Mouse (Mus musculus) MEL (cell line): Measurements from ENCODE around the gene U90926.

Experiments used
- CTCF ChIP-seq, 3 experiments: IDR thresholded peaks in 2 of 3; conservative IDR thresholded peaks in 1 of 3; 2 replicates each; pipeline ENCODE4 v1.5.1; 2011 to 2012; ENCODE audit warnings: low read length in 3 of 3, low read depth in 2 of 3, mild to moderate bottlenecking in 2 of 3, improper control_type of control experiment in 1 of 3, inconsistent platforms in 1 of 3, mixed read lengths in 1 of 3, moderate library complexity in 1 of 3; ENCODE audit not compliant: control insufficient read depth in 1 of 3, insufficient read depth in 1 of 3, poor library complexity in 1 of 3, severe bottlenecking in 1 of 3
- E2F4 ChIP-seq: IDR thresholded peaks from 2 replicates; pipeline ENCODE4 v1.6.1; 2011; ENCODE audit warnings: low read depth, low read length, improper control_type of control experiment, borderline replicate concordance
- EP300 ChIP-seq, 2 experiments: IDR thresholded peaks; 2 replicates each; pipeline ENCODE4 v1.6.1; 2011; ENCODE audit warnings: improper control_type of control experiment in 2 of 2, low read length in 2 of 2, low read depth in 1 of 2, mild to moderate bottlenecking in 1 of 2
- MYC ChIP-seq: IDR thresholded peaks from 2 replicates; pipeline ENCODE4 v1.6.1; 2011; ENCODE audit warnings: low read depth, mild to moderate bottlenecking, low read length, improper control_type of control experiment, moderate library complexity
- POLR2A ChIP-seq, 2 experiments: IDR thresholded peaks; 2 replicates each; pipeline ENCODE4 v1.6.1; 2011 to 2012; ENCODE audit warnings: low read length in 2 of 2, mild to moderate bottlenecking in 2 of 2, control low read depth in 1 of 2, improper control_type of control experiment in 1 of 2, low read depth in 1 of 2, moderate library complexity in 1 of 2; ENCODE audit not compliant: control insufficient read depth in 1 of 2, insufficient read depth in 1 of 2, poor library complexity in 1 of 2
- TAL1 ChIP-seq: IDR thresholded peaks from 2 replicates; pipeline ENCODE4 v1.6.1; 2012; ENCODE audit warnings: mild to moderate bottlenecking, inconsistent platforms, low read length, moderate library complexity, mixed read lengths
- USF1 ChIP-seq: IDR thresholded peaks from 2 replicates; pipeline ENCODE4 v1.6.1; 2014; ENCODE audit warnings: low read depth, mild to moderate bottlenecking, inconsistent platforms, low read length, improper control_type of control experiment, moderate library complexity
- USF2 ChIP-seq, 2 experiments: IDR thresholded peaks; 2 replicates each; pipeline ENCODE4 v1.6.1; 2011 to 2012; ENCODE audit warnings: improper control_type of control experiment in 2 of 2, low read length in 2 of 2, borderline replicate concordance in 1 of 2, inconsistent platforms in 1 of 2, low read depth in 1 of 2, mild to moderate bottlenecking in 1 of 2; ENCODE audit not compliant: insufficient read depth in 1 of 2

DNA sequence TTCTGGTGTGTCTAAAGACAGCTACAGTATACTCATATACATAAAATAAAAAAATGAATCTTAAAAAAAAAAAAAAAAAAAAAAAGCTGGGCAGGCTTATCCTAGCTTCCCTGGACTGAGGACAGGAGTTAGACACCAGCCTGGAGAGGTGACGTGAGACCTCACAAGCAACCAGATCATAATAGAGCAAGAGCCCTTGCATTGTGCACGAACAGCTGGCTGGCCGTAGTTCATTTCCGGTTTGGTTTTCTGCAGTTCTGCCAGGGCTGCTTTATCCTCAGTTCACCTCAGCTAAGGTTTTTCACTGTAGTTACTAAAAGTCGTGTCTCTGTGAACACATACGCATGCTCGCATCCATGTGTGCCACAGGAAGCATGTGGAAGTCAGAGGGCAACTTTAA lies 12.6 kb upstream of the U90926 start:
- no peak for TF ChIP-seq E2F4
- TF ChIP-seq CTCF (IDR thresholded peaks at IDR 0.05 in 2 of 3, conservative IDR thresholded peaks at IDR 0.05 in 1 of 3; ENCODE audit: control insufficient read depth in 1 of 3, insufficient read depth in 1 of 3, low read depth in 2 of 3, low read length in 3 of 3, poor library complexity in 1 of 3, severe bottlenecking in 1 of 3), result no peak
- no peak for TF ChIP-seq USF1
- no peak for TF ChIP-seq POLR2A (IDR thresholded peaks at IDR 0.05; ENCODE audit: control insufficient read depth in 1 of 2, insufficient read depth in 1 of 2, low read depth in 1 of 2, low read length in 2 of 2, poor library complexity in 1 of 2)
- TF ChIP-seq EP300 (IDR thresholded peaks at IDR 0.05; ENCODE audit: low read depth in 1 of 2, low read length in 2 of 2), result no peak
- TF ChIP-seq MYC, result no peak
- no peak for TF ChIP-seq TAL1
- TF ChIP-seq USF2 (IDR thresholded peaks at IDR 0.05; ENCODE audit: borderline replicate concordance in 1 of 2, insufficient read depth in 1 of 2, low read depth in 1 of 2, low read length in 2 of 2), result no peak
